Comparison of ENCODE assay signal across 11 mouse cellular contexts in the genomic region with DNA sequence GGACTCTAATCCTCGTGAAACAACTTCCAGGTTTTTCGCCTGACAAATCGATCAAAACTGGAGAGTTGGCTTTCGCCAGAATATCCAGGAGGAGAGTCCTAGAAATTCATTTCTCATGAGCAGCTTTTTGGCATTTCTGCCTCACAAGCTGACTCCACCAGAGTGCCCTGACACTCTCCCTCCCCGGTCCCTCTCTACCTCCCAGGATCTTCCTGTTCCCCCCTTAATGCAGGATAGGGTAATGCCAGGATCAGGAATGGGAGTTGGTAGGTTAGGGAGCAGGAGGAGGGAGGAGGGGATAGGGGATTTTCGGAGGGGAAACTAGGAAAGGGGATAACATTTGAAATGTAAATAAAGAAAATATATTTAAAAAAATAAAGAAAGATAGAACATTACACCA. TPM values are rescaled to one million over a fixed set of nuclear protein-coding genes. Genes with fewer than 3 reads are reported as not detected.
"Had no signal": no experiment of that assay in that cellular context is flagged by ENCODE, and none has a peak within 500 bp of the region (broad histone marks: within the 10 kb centered on the region; RNA-seq: fewer than 3 reads in every experiment).

No protein-coding gene starts in this region.

RNA-seq across cellular contexts. Expression of a gene that starts 19.6 kb away (rescaled TPM):
- polyA plus RNA-seq: neural tube, embryonic 13.5 days; neural tube, embryonic 14.5 days; neural tube, embryonic 15.5 days; small intestine, adult 2 months; spleen, adult 2 months; stomach, embryonic 14.5 days; stomach, embryonic 15.5 days; stomach, embryonic 16.5 days; stomach, postnatal 0 days; thymus, adult 2 months; urinary bladder, adult 2 months had no signal

RNA-seq across cellular contexts. Expression of a gene that starts 28.5 kb away (rescaled TPM):
- polyA plus RNA-seq: neural tube, embryonic 13.5 days; neural tube, embryonic 14.5 days; neural tube, embryonic 15.5 days; small intestine, adult 2 months; spleen, adult 2 months; stomach, embryonic 14.5 days; stomach, embryonic 15.5 days; stomach, embryonic 16.5 days; stomach, postnatal 0 days; thymus, adult 2 months had no signal
